Mouse (Mus musculus) CH12.LX (cell line): Measurements from ENCODE around the gene Rtkn2.

Source experiments
- CHD2 ChIP-seq: IDR thresholded peaks from 2 replicates; pipeline ENCODE4 v1.6.1; 2011; ENCODE audit warnings: low read length, improper control_type of control experiment
- CTCF ChIP-seq, 2 experiments: IDR thresholded peaks in 1 of 2; conservative IDR thresholded peaks in 1 of 2; 2 replicates each; pipeline ENCODE4 v1.5.1; 2011 to 2012; ENCODE audit warnings: low read depth in 2 of 2, low read length in 2 of 2, improper control_type of control experiment in 1 of 2, inconsistent platforms in 1 of 2, mild to moderate bottlenecking in 1 of 2, moderate library complexity in 1 of 2
- JUN ChIP-seq: IDR thresholded peaks from 2 replicates; pipeline ENCODE4 v1.6.1; 2011; ENCODE audit warnings: low read depth, mild to moderate bottlenecking, low read length, improper control_type of control experiment, moderate library complexity; ENCODE audit not compliant: insufficient read depth
- JUND ChIP-seq: conservative IDR thresholded peaks from 2 replicates; pipeline ENCODE4 v1.6.1; 2011; ENCODE audit warnings: low read depth, low read length, improper control_type of control experiment
- POLR2A ChIP-seq: IDR thresholded peaks from 2 replicates; pipeline ENCODE4 v1.6.1; 2011; ENCODE audit warnings: low read depth, mild to moderate bottlenecking, improper control_type of control experiment, low read length
- TCF12 ChIP-seq: IDR thresholded peaks from 2 replicates; pipeline ENCODE4 v1.6.1; 2014; ENCODE audit warnings: low read depth, mild to moderate bottlenecking, inconsistent platforms, low read length, improper control_type of control experiment
- USF1 ChIP-seq: IDR thresholded peaks from 2 replicates; pipeline ENCODE4 v1.6.1; 2014; ENCODE audit warnings: low read depth, mild to moderate bottlenecking, inconsistent platforms, low read length, improper control_type of control experiment

DNA sequence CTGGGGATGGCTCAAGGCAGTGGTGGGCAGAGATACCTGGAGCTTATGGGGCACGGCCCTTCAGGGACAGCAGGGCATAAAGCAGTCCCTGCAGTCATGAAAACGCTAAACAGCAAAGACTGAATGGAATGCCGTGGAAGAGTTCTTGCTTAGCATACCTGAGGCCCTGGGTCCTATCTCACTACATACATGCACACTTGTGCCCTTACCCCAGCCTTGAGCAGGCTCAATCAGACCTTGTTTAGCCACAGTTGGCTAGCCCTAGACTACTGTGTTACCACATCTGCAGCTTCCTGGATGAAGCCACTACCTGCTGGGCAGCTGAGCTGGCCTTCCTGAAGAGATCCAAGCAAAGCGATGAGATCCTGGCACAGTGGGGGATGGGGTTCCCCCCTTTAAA lies 93.3 kb downstream of the Rtkn2 start:
- no peak for TF ChIP-seq USF1
- TF ChIP-seq TCF12: no peak
- TF ChIP-seq POLR2A: no peak
- no peak for TF ChIP-seq CTCF (conservative IDR thresholded peaks at IDR 0.05 in 1 of 2, IDR thresholded peaks at IDR 0.05 in 1 of 2; ENCODE audit: low read depth in 2 of 2, low read length in 2 of 2)
- TF ChIP-seq CHD2: no peak
- TF ChIP-seq JUND: no peak
- no peak for TF ChIP-seq JUN
